Mouse (Mus musculus): Measurements from ENCODE around the gene Slc35f1.

GRCm38 (mm10) chr10:52797454-52797853, 107.1 kb downstream of the Slc35f1 start:
- TF ChIP-seq GATA1 (IDR thresholded peaks at IDR 0.05; ENCODE audit: borderline replicate concordance, low read length) = no peak
- no peak for TF ChIP-seq FLI1 (IDR thresholded peaks at IDR 0.05; ENCODE audit: low read length)
